Mouse (Mus musculus) heart, embryonic 12.5 days (tissue): ENCODE data around the gene Mpi. TPM values are rescaled to one million over a fixed set of nuclear protein-coding genes. Genes with fewer than 3 reads are reported as not detected.

ENCODE experiments used
- ATAC-seq: fragments of 200-750 bp; cut with Nextera tagmentation; 2 replicates; pipeline ENCODE4 v1.8.0; 2017; ENCODE audit warnings: moderate TSS enrichment, moderate library complexity; ENCODE audit not compliant: insufficient number of reproducible peaks, low FRiP score
- H3K27ac ChIP-seq: fragments of 300-500 bp; sonication (generic); 2 replicates; pipeline ENCODE4 v1.5.1; 2016; ENCODE audit warnings: mild to moderate bottlenecking, moderate library complexity; ENCODE audit not compliant: poor library complexity, severe bottlenecking
- H3K27me3 ChIP-seq: fragments of 300-500 bp; sonication (generic); replicated peaks from 2 replicates; pipeline ENCODE4 v1.6.1; 2016; ENCODE audit warnings: mild to moderate bottlenecking, moderate library complexity
- H3K36me3 ChIP-seq: fragments of 300-500 bp; sonication (generic); 2 replicates; pipeline ENCODE4 v1.6.1; 2016; ENCODE audit warnings: mild to moderate bottlenecking, moderate library complexity
- H3K4me1 ChIP-seq: fragments of 300-500 bp; sonication (generic); replicated peaks from 2 replicates; pipeline ENCODE4 v1.6.1; 2016; ENCODE audit warnings: mild to moderate bottlenecking
- H3K4me2 ChIP-seq: fragments of 300-500 bp; sonication (generic); 2 replicates; pipeline ENCODE4 v1.6.1; 2016; ENCODE audit warnings: mild to moderate bottlenecking, moderate library complexity
- H3K4me3 ChIP-seq: fragments of 300-500 bp; sonication (generic); 2 replicates; pipeline ENCODE4 v1.5.1; 2016; ENCODE audit warnings: mild to moderate bottlenecking
- H3K9ac ChIP-seq: fragments of 300-500 bp; sonication (generic); 2 replicates; pipeline ENCODE4 v1.6.1; 2016; ENCODE audit warnings: mild to moderate bottlenecking, moderate library complexity
- H3K9me3 ChIP-seq: fragments of 300-500 bp; sonication (generic); replicated peaks from 2 replicates; pipeline ENCODE4 v1.6.1; 2016; ENCODE audit warnings: mild to moderate bottlenecking, moderate library complexity
- WGBS: fragments of 180-500 bp; shearing (Covaris S2); methylation state at CpG from one replicate; pipeline ENCODE4 v1.1.7; 2016; 5-methylcytosine and 5-hydroxymethylcytosine counted together
- polyA plus RNA-seq: library from polyadenylated mRNA; unstranded; fragments of >200 nt; fragmentation: Nextera tagmentation; extraction: Ambion mirVana; gene quantifications from 2 replicates; pipeline ENCODE4 v1.2.1, GENCODE M21; 2016

Gene Mpi
- polyA plus RNA-seq, 1 experiment from 2014 or later: 75.6 TPM

- Histone ChIP-seq H3K4me2 (peak within 1 kb of the TSS; percentile 84), H3K9ac (peak within 1 kb of the TSS; percentile 79), H3K27me3 (no peaks in the 10 kb centered on the region), H3K27ac (peak within 1 kb of the TSS; percentile 80), H3K4me1 (peaks cover 23% of the 10 kb centered on the region), H3K4me3 (peak within 1 kb of the TSS; percentile 71), H3K9me3 (no peaks in the 10 kb centered on the region), H3K36me3 (peaks cover 63% of the 10 kb centered on the region)
- ATAC-seq: peak; percentile 84
- under 1% methylated on average over 58 of the region's 58 CpGs for WGBS
Measured at GRCm38 (mm10) chr9:57589224-57590126, 36.9 kb upstream of the Mpi start, which contains the start of gene Ulk3. Ulk3 (plus strand) TSS chr9:57589452.

- Histone ChIP-seq H3K36me3 (peaks cover 73% of the 10 kb centered on the region), H3K27ac (no peak overlapping the region), H3K4me3 (no peak overlapping the region), H3K9ac (no peak overlapping the region), H3K4me2 (no peak overlapping the region), H3K4me1 (peaks cover 3% of the 10 kb centered on the region; the same call in 1 of the 2 replicates), H3K27me3 (no peaks in the 10 kb centered on the region), H3K9me3 (no peaks in the 10 kb centered on the region)
- 80% methylated on average over 3 of the region's 3 CpGs for WGBS
- no peak for ATAC-seq
Measured at GRCm38 (mm10) chr9:57584991-57585390, 32.4 kb upstream of the Mpi start.

GRCm38 (mm10) chr9:57577144-57577849 lies 24.7 kb upstream of the Mpi start:
- Histone ChIP-seq H3K27me3 (no peaks in the 10 kb centered on the region), H3K4me3 (no peak overlapping the region), H3K27ac (no peak overlapping the region), H3K9ac (no peak overlapping the region), H3K9me3 (no peaks in the 10 kb centered on the region), H3K4me2 (no peak overlapping the region), H3K4me1 (0 out of 2 replicates have a peak, but pooled peaks cover 5% of the 10 kb centered on the region), H3K36me3 (peaks cover 62% of the 10 kb centered on the region)
- ATAC-seq: 0 out of 2 replicates have a peak, but pooled peaks have one; percentile 11
- WGBS: 66% methylated on average over 6 of the region's 6 CpGs

- no peak overlapping the region for H3K27ac ChIP-seq
- no peaks in the 10 kb centered on the region for H3K9me3 ChIP-seq
- 64% methylated on average over 3 of the region's 3 CpGs for WGBS
- H3K9ac ChIP-seq: no peak overlapping the region
- no peaks in the 10 kb centered on the region for H3K27me3 ChIP-seq
- H3K4me1 ChIP-seq: 0 out of 2 replicates have a peak, but pooled peaks cover 5% of the 10 kb centered on the region
- ATAC-seq: no peak
- peaks cover 59% of the 10 kb centered on the region for H3K36me3 ChIP-seq
- H3K4me2 ChIP-seq: no peak overlapping the region
- H3K4me3 ChIP-seq: no peak overlapping the region
Measured at GRCm38 (mm10) chr9:57575577-57575976, 23.0 kb upstream of the Mpi start.

GRCm38 (mm10) chr9:57574397-57574796 lies 21.8 kb upstream of the Mpi start:
- 0 out of 2 replicates have a peak, but pooled peaks cover 5% of the 10 kb centered on the region for H3K4me1 ChIP-seq
- ATAC-seq: no peak
- peaks cover 57% of the 10 kb centered on the region for H3K36me3 ChIP-seq
- H3K9ac ChIP-seq: no peak overlapping the region
- H3K9me3 ChIP-seq: no peaks in the 10 kb centered on the region
- H3K4me3 ChIP-seq: no peak overlapping the region
- H3K27ac ChIP-seq: no peak overlapping the region
- H3K4me2 ChIP-seq: no peak overlapping the region
- H3K27me3 ChIP-seq: no peaks in the 10 kb centered on the region

GRCm38 (mm10) chr9:57568500-57568899 lies 15.9 kb upstream of the Mpi start:
- H3K36me3 ChIP-seq: peaks cover 42% of the 10 kb centered on the region
- H3K9ac ChIP-seq: no peak overlapping the region
- H3K27ac ChIP-seq: peak overlapping the region; percentile 42
- H3K4me3 ChIP-seq: no peak overlapping the region
- H3K9me3 ChIP-seq: no peaks in the 10 kb centered on the region
- peaks cover 32% of the 10 kb centered on the region for H3K4me1 ChIP-seq
- H3K4me2 ChIP-seq: no peak overlapping the region
- ATAC-seq: no peak
- no peaks in the 10 kb centered on the region for H3K27me3 ChIP-seq
- WGBS: 75% methylated on average over 6 of the region's 6 CpGs

- H3K27ac ChIP-seq: no peak overlapping the region
Measured at GRCm38 (mm10) chr9:57566846-57567245, 14.3 kb upstream of the Mpi start.

GRCm38 (mm10) chr9:57565741-57566221 lies 13.2 kb upstream of the Mpi start:
- no peak overlapping the region for H3K4me3 ChIP-seq
- no peak overlapping the region; the same call in 1 of the 2 replicates for H3K27ac ChIP-seq
- H3K9ac ChIP-seq: 0 out of 2 replicates have a peak overlapping the region, but pooled peaks have one; percentile 6
- no peaks in the 10 kb centered on the region for H3K9me3 ChIP-seq
- peak overlapping the region; percentile 5; the same call in 1 of the 2 replicates for H3K4me2 ChIP-seq
- H3K27me3 ChIP-seq: no peaks in the 10 kb centered on the region
- no peak for ATAC-seq
- H3K4me1 ChIP-seq: peaks cover 53% of the 10 kb centered on the region
- peaks cover 25% of the 10 kb centered on the region for H3K36me3 ChIP-seq
- WGBS: 39% methylated on average over 10 of the region's 10 CpGs

More at GRCm38 (mm10) chr9:57566846-57567245, 14.3 kb upstream of the Mpi start:
- H3K9me3 ChIP-seq: no peaks in the 10 kb centered on the region
- H3K4me1 ChIP-seq: peaks cover 46% of the 10 kb centered on the region
- H3K4me2 ChIP-seq: no peak overlapping the region
- H3K9ac ChIP-seq: no peak overlapping the region
- no peak overlapping the region for H3K4me3 ChIP-seq
- 59% methylated on average over 8 of the region's 8 CpGs for WGBS
- no peaks in the 10 kb centered on the region for H3K27me3 ChIP-seq
- H3K36me3 ChIP-seq: peaks cover 34% of the 10 kb centered on the region
- no peak for ATAC-seq

GRCm38 (mm10) chr9:57564609-57565008 lies 12.0 kb upstream of the Mpi start:
- no peak for ATAC-seq
- Histone ChIP-seq H3K9ac (no peak overlapping the region), H3K4me1 (peaks cover 57% of the 10 kb centered on the region), H3K27ac (no peak overlapping the region), H3K4me3 (no peak overlapping the region), H3K9me3 (no peaks in the 10 kb centered on the region), H3K4me2 (no peak overlapping the region), H3K27me3 (no peaks in the 10 kb centered on the region), H3K36me3 (peaks cover 17% of the 10 kb centered on the region)
- WGBS: 90% methylated on average over 6 of the region's 6 CpGs

GRCm38 (mm10) chr9:57562896-57563372 lies 10.4 kb upstream of the Mpi start:
- Histone ChIP-seq H3K4me3 (no peak overlapping the region), H3K4me1 (peaks cover 47% of the 10 kb centered on the region), H3K27me3 (no peaks in the 10 kb centered on the region), H3K4me2 (peak overlapping the region; percentile 24), H3K9ac (0 out of 2 replicates have a peak overlapping the region, but pooled peaks have one; percentile 40), H3K9me3 (no peaks in the 10 kb centered on the region), H3K27ac (0 out of 2 replicates have a peak overlapping the region, but pooled peaks have one; percentile 14), H3K36me3 (peaks cover under 1% of the 10 kb centered on the region)
- ATAC-seq: no peak
- WGBS: 47% methylated on average over 4 of the region's 4 CpGs

GRCm38 (mm10) chr9:57561711-57562099 lies 9.1 kb upstream of the Mpi start:
- peaks cover 43% of the 10 kb centered on the region for H3K4me1 ChIP-seq
- H3K9me3 ChIP-seq: no peaks in the 10 kb centered on the region
- H3K27me3 ChIP-seq: no peaks in the 10 kb centered on the region
- 79% methylated on average over 13 of the region's 13 CpGs for WGBS
- H3K9ac ChIP-seq: peak overlapping the region; percentile 80
- peak overlapping the region; percentile 81 for H3K4me3 ChIP-seq
- H3K4me2 ChIP-seq: peak overlapping the region; percentile 88
- no peaks in the 10 kb centered on the region for H3K36me3 ChIP-seq
- H3K27ac ChIP-seq: no peak overlapping the region
- no peak for ATAC-seq
